Mouse (Mus musculus) kidney, adult 9 months (tissue): ENCODE results near the gene Pjvk.
"Not testable (repeated sequence)": the region's sequence is repeated elsewhere in the genome, so short reads cannot be mapped to it uniquely, and the experiment has no call there.

Experiments
- DNase-seq: peaks from one replicate; pipeline ENCODE4 v3.0.0; 2022

Pjvk gene

DNA sequence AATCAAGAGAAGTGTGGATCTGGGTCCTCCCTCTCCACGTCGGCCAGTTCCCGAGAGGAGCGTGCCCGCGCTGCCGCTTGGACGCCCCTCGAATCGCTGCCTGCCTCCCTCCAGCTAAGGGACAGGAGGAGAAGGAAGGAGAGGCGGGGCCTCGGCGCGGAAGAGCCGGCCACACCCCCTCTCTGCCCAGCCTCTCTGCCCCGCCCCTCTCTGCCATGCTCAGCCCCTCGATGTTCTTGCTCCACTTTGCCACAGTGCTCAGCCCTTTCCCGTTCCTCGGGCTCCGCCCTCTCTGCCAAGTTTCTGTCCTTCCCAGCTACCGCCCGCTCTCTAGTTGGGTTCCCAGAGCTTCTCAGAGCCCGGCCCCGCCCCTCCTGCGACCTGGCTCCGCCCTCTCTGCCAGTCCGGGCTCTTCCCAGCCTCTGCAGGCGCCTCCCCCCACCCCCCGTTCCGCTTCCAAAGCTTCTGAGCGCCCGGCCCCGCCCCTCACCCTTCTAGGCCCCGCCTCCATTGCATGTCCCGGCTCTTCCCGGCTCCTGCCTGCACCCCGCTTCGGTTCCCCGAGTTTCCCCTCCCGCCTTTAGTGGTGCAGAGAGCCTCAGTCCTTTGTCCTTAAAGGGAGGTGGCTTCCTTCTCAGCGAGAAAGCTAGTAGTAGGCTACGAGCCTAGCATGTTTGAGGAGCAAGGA, at the start of gene Pjvk, which contains the start of gene Prkra:
Gene Pjvk (plus strand): TSS at position 594 of the 688 bp plus-strand sequence.
Gene Prkra (minus strand): TSS at position 133 of the 688 bp plus-strand sequence.
- peak; percentile 99 for DNase-seq

DNA sequence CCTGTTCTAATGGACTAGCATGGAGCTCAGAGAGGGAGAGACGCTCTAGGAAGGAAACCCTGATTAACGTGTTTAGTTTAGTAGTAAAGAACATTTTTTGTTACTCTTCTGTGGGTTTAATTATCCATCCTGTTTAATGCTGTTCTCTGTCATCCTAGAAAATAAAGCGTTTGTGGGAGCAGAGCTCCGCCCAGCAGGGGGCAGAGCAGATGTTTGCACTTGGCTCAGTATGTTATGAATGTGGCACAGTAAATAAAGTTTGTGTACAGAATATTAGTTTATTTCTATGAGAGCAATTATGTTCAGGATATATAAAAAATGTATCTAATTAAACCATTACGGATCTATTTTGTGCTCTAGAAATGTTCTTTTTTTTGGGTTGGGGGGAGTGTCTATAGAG, 49.1 kb upstream of the Pjvk start:
- DNase-seq, result no peak

DNA sequence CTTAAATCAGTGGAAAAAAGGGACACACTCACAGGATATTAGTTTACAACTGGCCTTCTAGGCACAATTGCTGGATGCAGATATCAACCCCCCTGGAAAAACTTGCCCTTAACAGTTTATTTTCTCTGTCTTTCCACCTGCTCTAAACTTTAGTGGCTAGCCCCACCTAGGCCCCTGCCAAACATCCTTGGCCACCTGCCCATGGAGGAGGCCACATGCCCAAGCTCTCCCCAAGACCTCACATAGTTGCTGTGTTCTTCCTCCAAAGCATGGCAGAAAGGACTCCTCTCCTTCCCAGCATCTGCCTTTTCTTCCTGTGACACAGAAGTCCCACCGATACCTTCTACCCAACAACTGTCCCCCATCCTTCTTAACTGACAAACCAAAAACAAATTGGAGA, 46.0 kb upstream of the Pjvk start:
- no peak for DNase-seq

DNA sequence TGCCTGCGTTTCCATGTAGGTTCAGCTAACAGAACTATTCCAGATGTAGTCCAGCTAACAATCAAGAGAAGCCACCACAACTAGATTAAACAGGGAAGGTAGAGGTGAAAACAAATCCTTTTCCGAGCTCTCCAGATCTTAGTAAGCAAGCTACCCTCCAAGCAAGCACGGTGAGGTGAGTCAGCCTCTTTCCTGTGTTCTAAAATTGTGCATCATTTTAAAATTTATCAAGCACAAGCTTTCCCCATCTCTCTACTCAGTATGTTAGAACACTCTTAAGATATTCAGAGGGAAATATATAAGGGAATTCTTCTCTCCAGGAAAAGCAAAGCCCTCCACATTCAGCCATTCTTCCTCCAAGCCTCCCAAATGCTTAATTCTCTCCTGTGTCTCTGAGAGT, 41.6 kb upstream of the Pjvk start:
- no peak for DNase-seq

DNA sequence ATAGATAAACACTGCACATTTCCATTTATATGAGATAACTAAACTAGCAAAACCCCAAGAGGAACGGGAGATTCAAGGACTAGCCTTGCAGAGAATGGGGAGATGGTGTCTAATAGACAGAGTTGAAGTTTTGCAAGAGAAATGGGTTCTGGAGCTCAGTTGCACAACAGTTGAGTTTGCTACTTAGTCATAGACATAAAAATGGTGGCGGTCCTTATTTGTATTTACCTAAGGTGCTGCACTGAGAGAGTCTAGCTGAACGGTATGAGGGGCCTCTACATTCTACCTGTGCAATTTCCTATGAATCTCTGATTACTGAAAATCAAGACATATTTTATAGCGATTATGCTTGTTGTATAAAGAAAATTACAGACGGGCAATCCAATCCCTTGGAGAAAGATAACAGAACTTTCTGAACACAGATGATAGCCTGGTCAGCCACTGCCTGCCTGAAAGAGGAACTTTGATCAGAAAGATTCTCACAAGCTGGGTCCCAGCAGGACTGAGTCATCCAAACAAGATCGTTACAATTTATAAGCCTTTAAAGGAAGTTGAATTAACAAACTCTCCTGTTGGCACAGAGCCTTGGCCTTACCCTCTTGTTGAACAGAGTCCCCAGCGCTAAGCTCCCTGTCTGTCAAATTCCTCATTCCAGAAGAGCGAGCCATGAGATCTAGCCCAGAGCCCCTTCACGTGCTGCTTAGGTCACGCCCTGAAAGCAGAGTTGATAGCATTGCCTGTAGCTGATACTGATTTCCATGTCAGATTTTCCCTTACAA, 37.8 kb upstream of the Pjvk start:
- DNase-seq, result no peak

DNA sequence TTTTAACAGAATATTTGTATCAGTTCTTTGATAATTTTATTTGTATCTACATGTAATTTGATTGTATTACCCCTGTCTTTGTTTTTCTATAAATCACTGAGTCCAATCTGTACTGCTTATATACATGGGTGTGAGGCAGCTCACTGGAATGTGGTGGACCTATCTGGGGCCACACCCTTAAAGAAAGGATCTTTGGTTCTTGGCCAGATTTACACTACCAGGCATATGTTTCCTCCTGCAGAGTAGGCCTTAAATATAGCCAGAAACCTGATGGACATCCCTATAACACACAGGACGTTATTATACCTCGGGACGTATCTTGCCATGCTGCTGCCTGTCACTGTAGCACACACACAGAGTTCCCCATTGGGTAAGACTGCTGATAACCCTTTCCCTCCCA, 36.3 kb upstream of the Pjvk start:
- no peak for DNase-seq

DNA sequence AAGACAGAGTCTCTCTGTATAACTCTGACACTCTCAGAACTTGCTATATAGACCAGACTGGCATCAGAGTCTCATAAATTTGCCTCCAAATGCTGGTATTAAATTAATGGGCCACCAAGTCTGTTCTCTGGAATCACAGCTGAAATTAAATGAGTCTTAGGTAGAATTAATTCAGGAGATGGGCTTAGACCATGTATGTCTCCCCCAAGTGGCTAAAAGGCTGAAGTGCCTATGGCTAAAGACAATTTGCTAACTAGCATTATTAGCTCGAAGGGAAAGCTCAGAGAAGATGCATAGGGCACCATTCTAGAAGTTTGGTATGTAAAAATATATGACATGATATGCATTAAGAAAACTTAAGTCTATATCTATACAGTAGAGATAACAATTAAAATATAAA, 30.2 kb upstream of the Pjvk start:
- DNase-seq, result peak; percentile 56

DNA sequence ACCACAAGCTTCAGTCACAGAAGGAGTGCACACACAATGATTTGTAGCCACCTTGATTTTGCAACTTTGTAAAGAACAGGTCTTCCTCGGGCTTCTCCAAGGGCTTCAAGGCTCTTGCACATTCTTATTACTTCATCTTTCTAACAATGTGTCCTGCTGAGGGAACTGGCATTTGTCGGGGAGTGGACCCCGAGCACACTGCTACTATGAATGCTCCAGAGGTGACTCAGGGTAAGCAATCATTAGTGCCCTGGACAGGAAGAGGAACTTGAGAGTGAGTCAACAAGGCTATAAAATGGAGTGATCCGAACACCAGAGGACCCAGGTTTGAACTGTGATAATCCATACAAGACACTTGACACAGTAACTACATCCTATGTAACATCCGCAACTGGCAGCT, 28.1 kb upstream of the Pjvk start:
- no peak for DNase-seq

DNA sequence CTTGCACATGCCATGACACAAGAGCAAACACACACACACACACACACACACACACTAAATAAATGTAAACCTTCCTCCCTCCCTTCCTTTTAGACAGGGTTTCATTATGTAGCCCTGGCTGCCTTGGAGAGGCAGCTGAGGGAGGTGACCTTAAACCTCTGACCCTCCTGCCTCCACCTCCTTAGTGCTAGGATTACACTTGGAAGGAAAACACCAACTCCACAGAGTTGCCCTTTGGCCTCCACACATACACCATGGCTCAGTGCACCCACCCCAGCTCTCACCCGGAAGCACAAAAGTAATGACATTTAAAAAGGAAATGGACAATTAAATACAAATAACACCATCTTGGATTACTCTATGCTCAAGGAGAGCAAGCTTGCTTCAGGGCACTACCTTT, 26.6 kb upstream of the Pjvk start:
- DNase-seq, result no peak

DNA sequence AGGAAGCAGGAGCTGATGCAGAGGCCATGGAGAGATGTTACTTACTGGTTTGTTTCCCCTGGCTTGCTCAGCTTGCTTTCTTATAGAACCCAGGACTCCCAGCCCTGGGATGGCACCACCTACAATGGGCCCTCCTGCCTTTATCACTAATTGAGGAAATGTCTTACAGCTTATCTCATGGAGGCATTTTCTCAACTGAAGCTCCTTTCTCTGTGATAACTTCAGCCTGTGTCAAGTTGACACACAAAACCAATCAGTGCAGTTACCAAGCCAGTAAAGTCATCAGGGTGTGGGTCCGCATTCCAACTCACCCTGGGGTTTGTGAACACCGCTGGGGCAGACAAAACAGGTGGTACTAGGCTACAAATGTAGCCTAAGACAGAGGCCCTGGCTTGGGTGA, 26.0 kb upstream of the Pjvk start:
- not testable (repeated sequence) for DNase-seq

DNA sequence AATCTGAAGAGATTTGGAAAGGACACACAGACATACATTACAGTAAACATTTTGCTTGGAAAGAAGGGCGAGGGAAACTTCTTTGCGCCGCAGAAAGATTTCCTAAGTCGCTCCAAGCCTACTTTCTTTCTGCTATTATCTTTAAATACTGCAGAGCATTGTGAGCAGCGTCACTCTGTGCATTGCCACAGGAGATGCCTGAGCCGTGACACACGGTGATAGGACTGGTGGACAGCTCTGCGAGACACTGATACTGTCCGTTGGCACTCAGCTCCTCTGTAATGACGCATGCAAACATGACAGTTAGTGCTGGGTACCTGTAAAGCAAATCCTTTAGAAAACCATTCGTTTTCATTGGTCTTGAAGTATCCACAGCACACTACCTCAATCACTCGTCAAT, 18.0 kb upstream of the Pjvk start:
- DNase-seq, result no peak

DNA sequence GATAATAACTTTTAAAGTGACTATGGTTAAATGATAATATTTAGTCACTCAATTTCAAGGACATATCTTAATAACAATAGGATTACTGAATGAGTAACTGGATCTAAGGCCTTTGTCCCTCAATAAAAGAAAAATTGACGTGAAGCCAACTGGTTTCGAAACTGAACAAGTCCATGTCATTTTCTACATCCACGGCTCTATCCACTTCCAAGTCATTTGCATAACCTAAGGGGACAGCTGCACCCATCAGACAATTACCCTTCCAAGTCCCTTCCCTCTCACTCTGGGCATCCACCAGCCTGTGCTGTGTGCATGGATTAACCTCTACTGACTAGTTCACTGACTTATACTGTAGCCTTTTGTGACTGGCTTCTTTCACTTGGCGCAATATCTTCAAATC, 16.7 kb upstream of the Pjvk start:
- DNase-seq, result no peak

DNA sequence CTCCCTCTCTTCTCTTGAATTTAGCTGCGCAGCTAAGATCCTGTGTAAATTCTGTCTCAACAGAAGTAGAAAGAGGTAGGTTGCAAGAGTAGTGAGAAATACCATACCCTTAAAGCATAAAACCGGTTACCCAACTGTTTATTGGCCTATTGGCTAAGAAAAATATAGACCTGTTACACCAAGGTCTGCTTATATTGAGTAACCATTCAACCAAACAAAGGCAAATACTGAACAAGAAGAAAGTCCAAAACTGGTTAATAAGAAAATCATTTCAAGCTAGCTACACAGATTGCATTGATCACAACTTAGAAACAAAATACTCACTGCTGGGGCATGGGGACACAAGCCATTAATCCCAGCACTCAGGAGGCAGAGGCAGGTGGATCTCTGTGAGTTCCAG, 8.6 kb upstream of the Pjvk start:
- DNase-seq, result no peak

DNA sequence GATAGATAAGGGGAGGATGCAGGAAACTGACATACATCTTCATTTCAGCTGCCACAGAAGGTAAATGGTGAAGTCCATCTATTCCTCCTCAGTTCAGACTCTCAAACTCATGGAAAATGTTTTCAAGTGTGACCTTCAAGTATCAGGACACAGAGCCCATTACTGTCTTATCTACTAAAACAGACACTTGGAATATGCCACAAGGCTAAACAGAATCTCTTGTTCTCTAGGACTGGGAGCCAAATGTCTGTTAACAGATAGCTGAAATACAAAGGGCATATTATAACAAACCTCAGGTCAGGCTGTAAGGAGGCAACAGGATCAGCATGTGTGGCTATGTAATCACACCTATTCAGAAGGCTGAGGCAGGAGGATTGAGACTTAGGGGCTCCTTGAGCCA, 4.5 kb upstream of the Pjvk start:
- no peak for DNase-seq

DNA sequence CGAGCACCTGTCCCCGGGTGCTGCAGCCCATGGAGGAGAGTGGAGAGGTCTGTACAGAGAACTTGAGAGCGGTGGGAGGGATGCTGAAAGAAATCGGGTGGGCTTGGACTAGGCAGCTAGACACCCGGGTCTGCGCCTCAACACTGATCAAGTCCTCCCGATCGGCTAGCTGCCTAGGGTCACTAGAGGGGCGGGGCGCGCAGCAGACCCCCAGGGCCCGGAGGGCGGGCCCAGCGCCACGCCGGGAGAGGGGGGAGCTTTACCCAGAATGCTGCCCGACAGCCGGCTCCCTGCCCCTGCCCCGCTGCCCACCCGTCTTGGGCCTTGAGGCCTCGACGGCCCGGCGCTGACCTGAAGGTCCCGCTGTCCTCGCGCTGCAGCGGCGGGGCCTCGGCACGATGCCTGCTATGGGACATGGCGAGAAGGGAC, 821 bp upstream of the Pjvk start:
- DNase-seq, result no peak

DNA sequence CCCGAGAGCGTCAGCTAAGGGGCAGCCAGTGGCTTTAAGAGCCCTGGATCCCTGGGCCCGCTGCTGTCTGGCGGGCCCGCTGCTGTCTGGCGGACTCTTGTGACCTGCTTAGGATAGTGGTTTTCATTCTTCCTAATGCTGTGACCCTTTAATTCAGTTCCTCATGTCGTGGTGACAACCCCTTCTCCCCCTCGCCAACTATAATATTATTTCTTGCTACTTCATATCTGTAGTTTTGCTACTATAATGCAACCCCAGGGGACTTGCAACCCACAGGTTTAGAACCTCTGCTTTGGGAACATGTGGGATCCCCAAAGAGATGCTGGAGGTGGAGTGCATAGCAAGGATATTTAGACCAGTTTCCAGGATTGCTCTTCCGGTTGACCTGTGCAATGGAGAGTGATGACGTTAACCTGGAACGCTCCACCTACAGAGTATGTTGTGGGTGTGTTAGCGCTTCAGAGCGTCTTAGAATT, 428 bp downstream of the Pjvk start:
- no peak for DNase-seq

DNA sequence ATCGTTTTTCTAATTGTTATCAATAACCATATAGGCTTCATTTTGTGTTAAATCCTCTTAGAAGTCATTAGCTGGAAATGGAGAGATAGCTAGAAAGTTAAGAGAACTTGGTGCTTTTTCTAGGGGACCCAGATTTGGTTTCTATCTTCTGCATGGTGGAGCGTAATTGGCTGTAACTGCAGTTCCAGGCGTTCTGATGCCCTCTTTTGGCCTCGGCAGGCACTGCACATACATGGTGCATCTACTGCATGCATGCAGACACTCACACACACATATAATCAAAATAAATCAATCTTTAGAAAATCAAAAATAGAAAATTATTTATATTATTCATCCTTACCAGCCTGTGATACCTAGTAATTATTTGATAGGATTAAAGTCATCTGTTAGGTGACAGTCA, 4.8 kb downstream of the Pjvk start:
- DNase-seq, result no peak

DNA sequence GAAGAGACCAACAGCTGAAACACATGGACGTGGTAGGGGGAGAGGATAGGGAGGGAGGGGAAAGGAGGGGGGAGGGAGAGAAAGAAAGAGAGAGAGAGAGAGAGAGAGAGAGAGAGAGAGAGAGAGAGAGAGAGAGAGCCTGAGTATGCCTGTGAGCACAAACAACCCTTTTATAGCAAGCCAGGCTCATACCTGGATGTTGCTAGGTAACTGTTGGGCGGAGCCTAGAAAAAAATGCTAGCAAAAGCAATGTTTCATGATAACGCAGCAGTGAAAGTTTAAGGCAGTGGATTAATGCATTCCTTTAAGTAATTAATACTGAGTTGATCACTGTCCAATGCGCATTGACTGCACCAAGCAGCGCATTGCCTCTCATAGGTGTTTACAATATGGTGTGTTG, 6.4 kb downstream of the Pjvk start:
- DNase-seq, result no peak

DNA sequence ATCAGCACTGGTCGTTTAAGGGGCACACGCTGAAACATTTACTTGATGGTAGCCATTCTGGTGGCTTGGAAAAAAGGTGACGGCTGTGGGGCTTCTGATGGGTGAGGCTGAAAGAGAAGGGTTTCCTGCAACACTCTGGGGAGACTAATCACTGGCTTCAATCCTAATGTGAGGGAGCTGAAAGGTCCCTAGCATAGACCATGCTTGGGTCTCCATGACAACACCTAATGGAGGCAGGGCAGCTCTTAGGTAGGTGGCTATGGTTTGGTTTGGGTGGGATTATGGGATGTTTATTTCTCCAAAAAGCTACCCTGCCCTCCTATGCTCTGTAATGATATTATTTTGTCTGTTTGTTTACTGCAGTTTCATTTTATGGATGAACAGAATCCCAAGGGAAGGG, 7.2 kb downstream of the Pjvk start:
- no peak for DNase-seq

DNA sequence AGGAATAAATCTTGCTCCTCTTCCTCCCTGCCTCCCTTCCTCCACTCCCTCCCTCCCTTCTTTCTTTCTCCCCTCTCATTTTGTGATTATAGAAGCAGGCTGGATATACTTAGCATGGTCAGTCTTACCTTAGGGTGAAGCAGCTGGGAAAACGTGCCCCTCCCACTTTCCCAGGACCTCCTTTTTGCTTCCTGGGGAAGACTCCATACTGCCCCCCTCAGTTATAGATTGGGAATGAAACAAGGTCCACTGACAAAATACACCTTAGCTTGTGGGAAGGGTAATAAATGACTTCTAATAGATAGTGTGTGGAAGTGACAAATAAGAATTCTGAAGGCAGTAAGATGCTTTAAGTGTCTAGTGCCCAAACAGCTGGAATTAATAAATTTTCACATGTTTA, 7.7 kb downstream of the Pjvk start:
- DNase-seq, result peak; percentile 33

DNA sequence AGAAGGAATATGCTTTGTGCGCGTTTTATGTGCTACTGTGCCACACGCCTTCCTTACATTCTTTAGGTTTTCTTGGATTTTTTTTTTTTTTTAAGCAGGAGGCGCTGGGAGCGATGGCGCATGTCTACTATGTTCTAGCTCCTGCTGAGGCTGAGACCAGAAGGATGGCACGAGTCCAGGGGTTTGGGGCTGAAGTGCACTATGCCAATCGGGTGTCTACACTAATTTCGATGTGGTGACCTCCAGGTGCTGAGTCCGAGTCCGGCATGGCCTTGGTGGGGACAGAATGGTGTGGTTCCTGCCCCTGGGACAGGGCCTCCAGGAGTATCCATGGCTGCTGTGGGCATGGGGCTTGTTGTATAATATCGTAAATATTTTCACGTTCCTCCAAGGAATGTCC, 10.3 kb downstream of the Pjvk start:
- DNase-seq, result no peak

DNA sequence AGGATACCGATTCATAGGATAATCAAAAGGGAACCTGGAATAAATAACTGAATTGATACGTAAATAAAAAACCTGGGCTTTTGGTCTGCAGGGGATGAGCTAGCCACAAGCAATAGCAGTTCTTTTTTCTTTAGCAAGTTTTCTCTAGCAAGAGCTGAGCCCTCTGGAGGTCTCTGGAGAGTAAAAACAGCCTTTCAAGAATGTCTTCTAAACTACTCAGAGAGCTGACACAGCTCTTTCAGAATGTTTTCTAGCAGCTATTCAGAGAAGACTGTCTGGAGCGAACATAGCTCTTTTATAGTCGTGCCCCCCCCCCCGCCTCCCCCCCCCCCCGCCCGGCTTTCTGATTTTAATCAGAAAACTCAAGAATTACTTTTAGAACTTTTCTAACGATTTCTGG, 11.1 kb downstream of the Pjvk start:
- no peak for DNase-seq

DNA sequence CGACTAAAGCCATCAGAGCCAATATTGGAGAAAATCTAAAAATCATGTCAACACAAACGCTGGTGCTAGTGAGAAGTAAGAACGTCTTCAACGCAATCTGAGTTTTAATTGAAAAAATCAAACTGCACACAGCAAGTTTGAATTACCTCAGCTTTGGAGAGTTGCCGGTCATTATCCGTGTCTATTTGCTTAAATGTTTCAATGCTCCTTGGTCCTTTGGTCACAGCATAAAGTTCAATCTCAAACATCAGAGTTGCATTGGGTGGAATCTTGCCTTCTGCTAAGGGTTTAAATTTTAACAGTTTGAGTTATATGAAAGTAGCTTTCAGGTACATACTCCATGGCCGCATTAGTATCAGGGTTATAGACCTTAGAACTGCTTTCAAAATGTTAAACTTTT, 17.3 kb downstream of the Pjvk start:
- peak; percentile 71 for DNase-seq

DNA sequence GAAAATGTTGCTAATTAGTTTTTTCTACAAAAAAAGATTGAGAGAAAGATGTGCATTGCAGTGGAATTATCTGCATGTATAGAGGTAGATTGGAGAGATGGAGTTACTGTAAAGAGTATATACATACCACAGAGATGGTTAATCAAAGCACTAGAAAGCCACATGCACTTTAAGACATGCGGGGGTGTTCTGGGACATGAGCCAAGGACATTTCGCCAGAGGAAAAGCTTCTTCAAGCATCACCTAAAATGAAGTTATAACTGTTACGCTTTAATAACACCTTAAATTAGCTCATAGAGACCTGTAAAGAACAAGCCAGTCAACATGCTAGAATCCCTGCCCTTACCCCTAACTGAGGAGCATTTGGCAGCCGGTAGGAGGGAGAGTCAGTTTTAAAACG, 18.9 kb downstream of the Pjvk start:
- no peak for DNase-seq

DNA sequence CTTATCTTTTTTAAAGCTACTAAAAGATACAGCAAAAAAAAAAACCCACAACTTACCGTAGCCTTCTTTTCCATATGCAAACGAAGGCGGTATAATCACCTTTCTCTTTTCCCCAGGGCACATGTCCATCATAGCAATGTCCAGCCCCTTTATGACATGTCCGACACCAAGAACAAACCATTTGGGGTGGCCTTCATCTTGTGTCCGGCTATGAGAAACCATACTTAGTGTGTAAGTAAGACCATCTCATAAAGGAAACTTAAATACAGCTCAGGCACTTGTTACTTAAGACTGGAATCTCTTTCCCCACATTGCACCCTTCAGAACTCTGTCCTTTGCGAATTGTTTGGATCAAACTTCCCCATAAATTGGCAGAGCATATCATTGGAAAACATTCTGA, 23.4 kb downstream of the Pjvk start:
- no peak for DNase-seq
